Mouse (Mus musculus) testis, adult 2 months (tissue): ENCODE data around the gene Mrps5. TPM values are rescaled to one million over a fixed set of nuclear protein-coding genes. Genes with fewer than 3 reads are reported as not detected.
"Not testable (repeated sequence)": the region's sequence is repeated elsewhere in the genome, so short reads cannot be mapped to it uniquely, and the experiment has no call there.

Source experiments
- H3K27ac ChIP-seq: fragments of 200-500 bp; 2 replicates; pipeline ENCODE4 v1.5.1; 2012; ENCODE audit warnings: low read depth, low read length; ENCODE audit not compliant: control insufficient read depth, insufficient read depth
- H3K27me3 ChIP-seq: fragments of 200-500 bp; 2 replicates; pipeline ENCODE4 v1.6.1; 2012; ENCODE audit warnings: mild to moderate bottlenecking, low read length, moderate library complexity; ENCODE audit not compliant: control insufficient read depth, insufficient read depth
- H3K36me3 ChIP-seq: fragments of 200-500 bp; 2 replicates; pipeline ENCODE4 v1.6.1; 2012; ENCODE audit warnings: mild to moderate bottlenecking, low read length; ENCODE audit not compliant: control insufficient read depth, insufficient read depth
- H3K4me1 ChIP-seq: fragments of 200-500 bp; 2 replicates; pipeline ENCODE4 v1.6.1; 2012; ENCODE audit warnings: low read length; ENCODE audit not compliant: control insufficient read depth, insufficient read depth
- H3K4me3 ChIP-seq: fragments of 200-500 bp; 2 replicates; pipeline ENCODE4 v1.5.1; 2012; ENCODE audit warnings: low read depth, mild to moderate bottlenecking, low read length, moderate library complexity, mixed read lengths; ENCODE audit not compliant: control insufficient read depth
- CTCF ChIP-seq: fragments of 200-500 bp; IDR thresholded peaks from 2 replicates; pipeline ENCODE4 v1.5.1; 2012; ENCODE audit warnings: low read depth, mild to moderate bottlenecking, inconsistent platforms, low read length, moderate library complexity; ENCODE audit not compliant: control insufficient read depth, insufficient read depth, insufficient replicate concordance
- POLR2A ChIP-seq: fragments of 200-500 bp; IDR thresholded peaks from 2 replicates; pipeline ENCODE4 v1.6.1; 2012; ENCODE audit warnings: low read depth, mild to moderate bottlenecking, inconsistent platforms, low read length, moderate library complexity; ENCODE audit not compliant: control insufficient read depth
- polyA plus RNA-seq: library from polyadenylated mRNA; depleted of rRNA; stranded (reverse); fragments of >200 nt; gene quantifications from 2 replicates; pipeline ENCODE4 v1.2.3, GENCODE M21; 2012

Gene Mrps5
- polyA plus RNA-seq, 1 experiment: 32.6 TPM

DNA sequence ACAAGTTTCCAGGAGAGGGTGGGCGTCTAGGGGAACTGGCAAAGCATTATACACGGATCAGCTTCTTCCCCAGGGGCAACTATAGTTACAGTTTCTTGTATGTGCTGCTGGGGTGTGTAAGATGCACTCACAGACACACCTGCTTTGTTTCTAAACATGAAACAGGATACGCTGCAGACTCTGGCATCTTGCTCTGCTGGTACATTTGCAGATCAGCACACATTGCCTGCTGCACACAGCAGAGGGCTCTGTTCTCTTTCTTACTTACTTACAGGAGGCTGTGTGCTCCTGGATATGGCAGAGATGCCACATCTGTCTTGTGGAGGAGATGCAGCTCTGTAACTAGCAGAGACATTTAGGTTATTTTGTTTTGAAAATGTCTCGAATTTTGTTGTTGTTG is 3.8 kb downstream of the Mrps5 start:
- Histone ChIP-seq H3K4me1 (peaks cover 10% of the 10 kb centered on the region), H3K36me3 (no peaks in the 10 kb centered on the region), H3K4me3 (peak overlapping the region; percentile 51), H3K27me3 (no peaks in the 10 kb centered on the region), H3K27ac (no peak overlapping the region)
- no peak for TF ChIP-seq CTCF
- no peak for TF ChIP-seq POLR2A

DNA sequence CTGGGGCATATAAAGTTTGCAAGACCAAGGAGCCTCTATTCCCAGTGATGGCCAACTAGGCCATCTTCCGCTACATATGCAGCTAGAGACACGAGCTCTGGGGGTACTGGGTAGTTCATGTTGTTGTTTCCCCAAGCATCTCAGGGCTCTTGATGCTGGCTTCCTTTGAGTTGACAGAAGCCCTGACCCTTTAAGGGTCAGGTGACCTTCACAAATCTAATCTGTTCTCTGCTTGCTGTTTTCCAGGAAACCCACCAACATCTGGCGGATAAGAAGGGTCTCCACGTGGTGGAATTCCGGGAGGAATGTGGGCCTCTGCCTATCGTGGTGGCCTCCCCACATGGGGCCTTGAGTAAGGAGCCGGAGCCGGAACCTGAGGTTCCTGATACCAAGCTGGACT is 16.4 kb downstream of the Mrps5 start:
- H3K27me3 ChIP-seq, H3K4me1 ChIP-seq, H3K36me3 ChIP-seq, H3K4me3 ChIP-seq, H3K27ac ChIP-seq: not testable (repeated sequence)

DNA sequence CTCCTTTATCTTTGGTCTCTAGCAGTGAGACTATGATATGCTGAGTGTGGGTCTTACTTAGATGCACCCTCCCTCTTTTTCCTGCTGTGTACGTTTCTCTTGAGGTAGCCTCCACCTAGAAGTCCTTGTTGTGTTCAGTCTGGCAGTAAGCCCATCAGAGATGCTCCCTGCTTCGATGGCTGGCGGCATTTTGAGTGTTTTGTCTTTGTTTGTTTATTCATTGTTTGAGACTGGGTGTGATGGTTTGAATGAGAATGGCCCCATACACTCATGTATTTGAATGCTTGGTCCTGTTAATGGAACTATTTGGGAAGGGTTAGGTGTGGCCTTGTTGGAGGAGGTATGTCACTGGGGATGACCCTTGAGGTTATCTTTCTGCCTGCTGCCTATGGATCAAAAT is 18.2 kb downstream of the Mrps5 start:
- Histone ChIP-seq H3K4me1 (no peaks in the 10 kb centered on the region), H3K27ac (no peak overlapping the region), H3K36me3 (no peaks in the 10 kb centered on the region; the same call in 1 of the 2 replicates), H3K27me3 (no peaks in the 10 kb centered on the region), H3K4me3 (no peak overlapping the region)
- TF ChIP-seq CTCF (no peak), POLR2A (no peak)

DNA sequence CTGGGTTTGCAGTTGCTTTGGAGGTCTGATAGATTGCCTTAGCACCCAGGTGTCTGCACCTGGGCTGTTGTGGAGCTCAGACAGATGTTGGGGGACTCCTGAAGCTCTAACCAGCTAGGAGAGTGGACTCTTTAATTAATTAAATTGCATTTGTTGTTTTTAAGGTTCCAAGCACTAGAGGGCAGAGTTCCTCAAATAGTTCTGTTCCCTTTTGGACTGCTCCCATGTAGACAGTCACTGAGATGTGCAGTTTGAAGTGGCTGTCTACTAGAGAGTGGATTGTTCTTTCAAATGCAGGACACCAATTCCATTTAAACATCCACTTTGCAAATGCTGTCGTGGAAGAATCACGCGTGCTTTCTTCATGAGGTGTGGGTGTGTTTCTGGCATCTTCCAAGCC is 21.2 kb downstream of the Mrps5 start:
- H3K27me3 ChIP-seq: no peaks in the 10 kb centered on the region
- no peak overlapping the region for H3K4me3 ChIP-seq
- no peaks in the 10 kb centered on the region for H3K36me3 ChIP-seq
- no peak for TF ChIP-seq POLR2A
- TF ChIP-seq CTCF: no peak
- no peaks in the 10 kb centered on the region for H3K4me1 ChIP-seq
- H3K27ac ChIP-seq: no peak overlapping the region

DNA sequence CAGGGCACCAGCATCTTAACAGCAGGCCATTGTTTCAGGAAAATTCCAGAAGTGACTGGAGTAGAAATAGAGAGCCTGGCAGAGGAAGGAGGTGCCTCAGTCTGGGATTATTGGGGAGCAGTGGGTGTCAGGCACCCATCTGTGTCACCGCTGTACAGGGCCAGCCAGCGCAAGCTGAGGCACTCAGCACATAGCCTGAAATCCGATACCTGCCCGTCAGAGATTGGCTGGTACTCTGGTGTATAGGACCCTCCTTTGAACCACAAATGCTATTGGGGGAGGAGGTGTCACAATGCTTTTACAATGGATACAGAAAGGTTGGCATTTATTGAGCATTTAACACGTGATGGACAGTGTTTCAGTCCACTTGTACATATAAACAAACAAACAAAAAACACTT is 22.0 kb downstream of the Mrps5 start:
- no peak overlapping the region for H3K27ac ChIP-seq
- no peak overlapping the region for H3K4me3 ChIP-seq
- no peaks in the 10 kb centered on the region for H3K4me1 ChIP-seq
- H3K27me3 ChIP-seq: no peaks in the 10 kb centered on the region
- TF ChIP-seq POLR2A (no peak), CTCF (no peak)
- H3K36me3 ChIP-seq: no peaks in the 10 kb centered on the region

DNA sequence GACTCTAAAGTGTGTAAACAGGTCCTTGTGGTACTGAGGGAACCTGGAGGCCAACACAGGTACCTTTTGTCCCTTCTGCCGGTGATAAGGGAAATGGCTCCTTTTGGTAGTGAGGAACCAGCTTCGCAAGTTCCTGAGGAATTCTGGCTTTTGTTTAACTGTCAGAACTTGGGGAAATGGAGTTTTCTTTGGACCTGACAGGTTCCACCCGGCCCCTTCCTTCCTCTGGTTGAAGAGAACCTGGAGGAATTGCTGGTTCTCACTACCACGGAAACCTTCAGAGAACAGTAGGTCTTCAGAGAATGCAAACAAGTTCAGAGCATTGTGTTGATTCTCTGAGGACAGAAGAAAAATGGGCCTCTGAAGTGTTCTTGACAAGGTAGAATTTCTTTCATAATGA is 24.4 kb downstream of the Mrps5 start:
- TF ChIP-seq CTCF (no peak), POLR2A (no peak)
- H3K4me1 ChIP-seq: no peaks in the 10 kb centered on the region
- no peak overlapping the region for H3K4me3 ChIP-seq
- no peak overlapping the region for H3K27ac ChIP-seq
- no peaks in the 10 kb centered on the region for H3K36me3 ChIP-seq
- H3K27me3 ChIP-seq: no peaks in the 10 kb centered on the region

DNA sequence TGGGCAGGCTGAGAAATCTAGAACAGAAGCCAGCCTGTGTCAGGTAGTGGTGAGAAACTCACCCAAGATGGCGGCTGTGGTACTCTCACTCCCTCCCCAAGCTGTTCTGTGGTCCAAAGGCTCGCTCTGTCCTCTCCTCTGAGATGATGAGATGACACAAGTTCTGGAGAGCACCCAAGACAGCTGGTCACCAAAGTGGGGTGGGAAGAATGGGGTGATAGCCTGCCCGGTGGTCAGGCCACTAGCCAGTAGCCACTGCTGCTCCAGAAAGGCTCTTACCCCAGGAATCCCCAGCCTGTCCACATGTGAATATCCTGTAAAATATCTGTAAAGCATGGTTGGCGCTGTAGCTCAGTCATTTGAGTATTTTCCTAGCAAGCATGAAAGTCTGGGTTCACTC is 25.3 kb downstream of the Mrps5 start:
- no peak for TF ChIP-seq CTCF
- TF ChIP-seq POLR2A: no peak
- H3K36me3 ChIP-seq: no peaks in the 10 kb centered on the region
- H3K27me3 ChIP-seq: no peaks in the 10 kb centered on the region
- no peak overlapping the region for H3K27ac ChIP-seq
- H3K4me1 ChIP-seq: no peaks in the 10 kb centered on the region
- no peak overlapping the region for H3K4me3 ChIP-seq

DNA sequence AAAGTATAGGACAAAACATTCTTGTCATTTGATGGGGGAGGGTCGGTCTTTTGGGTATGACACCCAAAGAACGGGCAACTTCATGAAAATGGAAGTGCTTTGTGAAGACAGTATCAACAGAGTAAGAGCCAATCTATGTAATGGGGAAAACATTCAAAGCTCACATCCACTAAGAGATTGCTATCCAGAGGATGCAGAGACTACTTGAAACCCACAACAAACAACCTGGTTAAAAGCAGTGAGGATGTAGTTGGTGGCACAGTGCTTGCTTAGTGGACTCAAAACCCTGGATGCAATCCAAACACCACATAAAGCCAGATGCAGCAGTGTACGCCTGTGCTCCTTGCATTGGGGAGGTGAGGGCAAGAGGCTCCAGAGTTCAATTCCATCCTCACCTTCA is 32.3 kb downstream of the Mrps5 start:
- H3K4me1 ChIP-seq: no peaks in the 10 kb centered on the region
- TF ChIP-seq POLR2A (no peak), CTCF (no peak)
- no peaks in the 10 kb centered on the region for H3K27me3 ChIP-seq
- no peaks in the 10 kb centered on the region for H3K36me3 ChIP-seq
- H3K4me3 ChIP-seq: no peak overlapping the region
- no peak overlapping the region for H3K27ac ChIP-seq

DNA sequence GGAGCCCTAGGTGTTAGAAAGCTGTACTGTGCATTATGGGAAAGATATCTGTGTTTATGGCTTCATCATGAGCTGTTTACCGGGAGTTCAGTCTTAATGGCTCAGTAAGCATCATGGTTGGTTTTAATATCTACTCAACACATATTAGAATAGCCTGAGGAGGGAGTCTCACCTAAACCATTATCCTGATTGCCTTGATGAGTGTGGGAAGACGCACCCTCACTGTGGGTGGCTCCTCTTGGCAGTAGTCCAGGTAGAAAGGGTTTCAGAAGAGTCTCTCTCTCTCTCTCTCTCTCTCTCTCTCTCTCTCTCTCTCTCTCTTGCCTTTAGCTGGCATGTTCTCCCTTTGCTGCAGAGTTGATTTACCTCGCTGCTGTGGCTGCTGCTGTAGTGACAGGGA is 35.0 kb downstream of the Mrps5 start:
- TF ChIP-seq CTCF: no peak
- TF ChIP-seq POLR2A: no peak

More for the DNA sequence above, 35.0 kb downstream of the Mrps5 start:
- Histone ChIP-seq H3K27me3 (no peaks in the 10 kb centered on the region), H3K27ac (no peak overlapping the region), H3K4me3 (no peak overlapping the region), H3K36me3 (no peaks in the 10 kb centered on the region), H3K4me1 (no peaks in the 10 kb centered on the region)
